Mouse (Mus musculus) MN1 (cell line): ENCODE measurements around the gene Ankrd11.
"Not testable (repeated sequence)": the region's sequence is repeated elsewhere in the genome, so short reads cannot be mapped to it uniquely, and the experiment has no call there.

Experiments
- DNase-seq: peaks from one replicate; pipeline ENCODE4 v3.0.0-alpha.2; 2016; ENCODE audit warnings: low spot score

Ankrd11 gene

GRCm38 (mm10) chr8:123039376-123040109 lies 2.5 kb downstream of the Ankrd11 start:
- DNase-seq = no peak

DNA sequence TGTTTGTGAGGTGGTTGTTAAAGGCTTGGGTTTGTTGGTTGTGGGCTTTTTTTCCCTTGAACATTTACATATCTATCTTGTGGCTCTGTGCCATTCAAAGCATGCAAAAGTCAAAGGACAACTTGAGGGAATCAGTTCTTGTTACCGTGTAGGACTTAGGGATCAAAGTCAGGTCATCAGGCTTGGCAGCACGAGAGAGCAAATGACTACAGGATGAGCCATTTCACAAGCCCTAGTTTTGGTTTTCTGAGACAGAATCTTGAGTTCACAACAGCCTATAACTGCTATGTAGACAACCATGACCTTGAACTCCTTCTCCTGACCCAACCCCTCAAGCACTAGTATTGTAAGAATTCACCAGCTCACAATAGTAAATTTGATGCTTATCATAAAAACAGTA lies 3.7 kb downstream of the Ankrd11 start:
- no peak for DNase-seq

- no peak for DNase-seq
These were observed 4.6 kb downstream of the Ankrd11 start for GRCm38 (mm10) chr8:123037487-123037886.

GRCm38 (mm10) chr8:123036956-123037355 lies 5.1 kb downstream of the Ankrd11 start:
- DNase-seq = no peak

DNA sequence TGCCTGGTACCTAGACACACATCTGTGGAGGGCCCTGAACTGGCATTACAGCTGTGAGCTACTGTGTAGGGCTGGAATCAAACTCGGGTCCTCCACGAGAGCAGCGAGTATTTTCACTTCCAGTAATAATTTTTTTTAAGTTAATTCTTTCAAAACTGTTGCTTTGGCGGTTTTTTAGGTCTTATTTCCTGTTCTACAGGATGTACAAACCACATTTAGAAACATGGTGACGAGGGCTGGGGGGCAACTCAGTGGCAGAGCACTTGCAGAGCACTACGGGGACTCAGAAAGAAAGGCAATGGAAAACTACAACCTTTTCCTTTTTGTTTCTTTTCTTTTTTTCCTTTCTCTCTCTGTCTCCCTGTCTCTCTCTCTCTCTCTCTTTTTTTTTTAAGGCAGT lies 7.9 kb downstream of the Ankrd11 start:
- no peak for DNase-seq

GRCm38 (mm10) chr8:123033431-123033830 lies 8.6 kb downstream of the Ankrd11 start:
- DNase-seq = no peak

GRCm38 (mm10) chr8:123032730-123033129 lies 9.3 kb downstream of the Ankrd11 start:
- DNase-seq = no peak

DNA sequence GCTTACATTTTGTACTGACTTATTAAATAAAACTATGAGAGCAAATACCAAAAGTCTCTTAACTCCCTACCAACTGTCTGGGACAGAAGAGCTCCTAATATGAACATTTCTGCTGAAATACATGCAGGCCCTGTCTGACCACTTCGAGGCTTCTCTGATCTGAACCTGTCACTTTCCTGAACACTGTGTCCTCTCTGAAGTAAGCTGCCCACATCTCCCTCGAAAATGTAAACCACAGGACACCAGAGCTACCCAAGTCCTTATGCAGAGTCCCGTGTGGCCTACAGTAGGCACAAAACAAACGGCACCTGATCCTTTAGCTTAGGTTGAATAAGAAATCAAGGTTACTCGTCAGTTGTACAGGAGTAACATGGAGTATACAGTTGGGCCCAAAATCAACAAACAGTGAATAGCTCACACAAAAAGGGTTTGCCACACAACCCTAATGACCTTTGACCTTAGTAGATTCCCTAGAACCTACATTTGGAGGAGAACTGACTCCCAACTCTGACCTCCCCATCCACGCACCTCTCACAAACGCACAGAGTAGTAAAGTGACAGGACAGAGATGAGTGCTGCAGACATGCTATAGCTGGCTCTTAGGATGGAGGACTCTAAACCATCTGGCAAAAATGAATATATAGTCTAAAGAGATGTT lies 10.6 kb downstream of the Ankrd11 start:
- no peak for DNase-seq

DNA sequence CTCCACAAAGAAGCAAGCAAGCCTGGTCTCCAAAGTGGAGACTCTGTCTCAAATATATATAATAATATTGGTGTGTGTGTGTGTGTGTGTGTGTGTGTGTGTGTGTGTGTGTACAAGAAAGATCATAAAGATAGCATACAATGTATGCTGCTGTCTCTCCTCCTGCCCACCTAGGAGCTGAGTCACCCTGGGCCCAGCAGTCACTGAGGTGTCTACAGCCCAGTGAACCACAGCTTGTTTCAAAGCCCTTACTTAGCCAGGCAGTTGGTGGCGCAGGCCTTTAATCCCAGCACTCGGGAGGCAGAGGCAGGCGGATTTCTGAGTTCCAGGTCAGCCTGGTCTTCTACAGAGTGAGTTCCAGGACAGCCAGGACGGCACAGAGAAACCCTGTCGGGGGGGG lies 12.0 kb downstream of the Ankrd11 start:
- DNase-seq = not testable (repeated sequence)

DNA sequence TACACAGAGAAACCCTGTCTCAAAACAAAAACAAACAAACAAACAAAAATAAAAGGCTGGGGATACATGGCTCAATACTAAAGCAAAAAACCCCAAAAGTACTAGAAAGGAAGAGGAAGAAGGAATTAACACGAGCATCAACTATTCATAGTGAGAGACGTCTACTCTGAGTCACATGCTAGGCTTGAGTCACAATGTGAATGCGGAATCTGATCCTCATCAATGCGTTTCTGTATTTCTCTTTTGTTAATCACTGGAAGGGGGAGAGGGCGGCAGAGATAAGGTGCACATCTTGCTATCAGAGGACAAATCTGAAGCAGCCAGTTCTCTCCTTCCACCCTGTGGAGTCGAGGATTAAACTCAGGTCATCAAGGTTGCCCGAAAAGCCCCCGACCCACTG lies 14.3 kb downstream of the Ankrd11 start:
- no peak for DNase-seq

- DNase-seq = no peak
These were observed 16.1 kb downstream of the Ankrd11 start for GRCm38 (mm10) chr8:123025951-123026351.

GRCm38 (mm10) chr8:123024226-123024625 lies 17.9 kb downstream of the Ankrd11 start:
- no peak for DNase-seq

GRCm38 (mm10) chr8:123022727-123023126 lies 19.4 kb downstream of the Ankrd11 start:
- peak; percentile 38 for DNase-seq

DNA sequence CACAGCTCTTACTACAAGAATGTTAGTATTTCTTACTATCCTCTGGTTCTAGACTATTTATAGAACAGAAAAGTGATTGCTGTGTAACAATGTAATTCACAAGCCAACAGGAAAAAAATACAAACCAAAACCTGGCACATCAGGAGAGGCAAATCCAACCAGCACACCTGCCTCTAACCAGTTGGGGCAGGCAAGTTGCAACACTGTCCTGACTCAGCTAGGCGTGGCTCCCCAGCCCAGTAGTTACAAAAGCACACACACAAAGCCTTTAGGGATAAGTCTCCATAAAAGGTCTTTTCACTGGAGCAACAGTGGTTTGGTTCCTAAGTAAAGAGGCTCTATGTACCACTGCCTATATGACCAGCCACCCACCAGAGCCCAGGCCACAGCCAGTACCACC lies 20.8 kb downstream of the Ankrd11 start:
- no peak for DNase-seq

DNA sequence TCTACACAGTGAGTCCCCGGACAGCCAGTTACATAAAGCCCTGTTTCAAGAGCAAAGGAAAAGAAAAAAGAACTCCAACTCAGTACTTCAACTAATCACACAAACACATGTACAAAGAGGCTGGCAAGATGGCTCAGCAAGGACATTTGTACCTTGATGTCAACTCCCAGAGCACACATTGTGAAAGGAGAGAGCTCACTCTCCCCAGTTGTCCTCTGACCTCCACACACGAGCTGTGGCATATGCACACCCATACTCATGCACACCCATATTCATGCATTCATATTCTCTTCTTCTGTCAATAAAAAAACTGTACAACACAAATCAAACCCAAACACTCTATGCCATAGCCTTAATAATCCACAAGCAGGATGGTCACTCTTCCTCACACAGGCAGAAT lies 21.2 kb downstream of the Ankrd11 start:
- no peak for DNase-seq

GRCm38 (mm10) chr8:123020084-123020483 lies 22.0 kb downstream of the Ankrd11 start:
- no peak for DNase-seq

- DNase-seq = no peak
These were observed 23.5 kb downstream of the Ankrd11 start for GRCm38 (mm10) chr8:123018484-123019164.

- DNase-seq = no peak
These were observed 24.9 kb downstream of the Ankrd11 start for GRCm38 (mm10) chr8:123017143-123017542.

DNA sequence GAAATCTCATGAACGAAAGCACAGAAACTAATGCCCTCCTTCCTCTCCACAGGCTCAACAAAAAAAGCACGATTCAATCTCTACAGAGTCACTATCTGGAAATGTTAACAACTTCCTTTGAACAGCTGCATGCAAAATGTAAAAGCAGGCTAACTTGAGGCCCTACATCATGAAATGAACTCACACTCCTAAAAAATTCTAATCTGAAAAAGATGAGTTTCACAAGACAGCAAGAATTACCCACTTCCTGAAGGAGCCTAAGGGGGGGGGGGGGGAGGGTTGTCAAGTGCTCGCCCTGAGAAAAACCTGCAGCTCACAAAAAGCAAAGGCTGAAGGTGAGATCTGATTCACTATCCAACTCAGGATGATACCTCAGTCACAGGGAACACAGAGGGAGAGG lies 27.0 kb downstream of the Ankrd11 start:
- DNase-seq = no peak

DNA sequence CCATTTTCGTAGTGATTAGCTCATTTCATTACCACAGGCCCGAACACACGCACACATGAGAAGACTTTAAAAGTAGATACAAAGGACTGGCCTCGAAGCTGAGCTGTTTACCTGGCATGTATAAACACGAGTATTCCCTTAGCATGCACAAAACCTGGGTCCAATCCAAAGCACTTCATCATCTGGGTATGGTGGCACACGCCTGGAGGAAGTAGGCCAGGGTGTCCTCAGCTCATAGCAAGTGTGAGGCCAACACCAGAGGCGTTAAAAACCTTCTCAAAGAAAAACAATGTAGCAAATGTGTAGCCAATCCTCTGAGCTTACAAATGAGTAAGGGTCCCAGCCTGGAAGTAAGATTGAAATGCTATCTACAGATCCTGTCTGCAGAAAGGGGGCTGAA lies 27.6 kb downstream of the Ankrd11 start:
- DNase-seq = no peak

DNA sequence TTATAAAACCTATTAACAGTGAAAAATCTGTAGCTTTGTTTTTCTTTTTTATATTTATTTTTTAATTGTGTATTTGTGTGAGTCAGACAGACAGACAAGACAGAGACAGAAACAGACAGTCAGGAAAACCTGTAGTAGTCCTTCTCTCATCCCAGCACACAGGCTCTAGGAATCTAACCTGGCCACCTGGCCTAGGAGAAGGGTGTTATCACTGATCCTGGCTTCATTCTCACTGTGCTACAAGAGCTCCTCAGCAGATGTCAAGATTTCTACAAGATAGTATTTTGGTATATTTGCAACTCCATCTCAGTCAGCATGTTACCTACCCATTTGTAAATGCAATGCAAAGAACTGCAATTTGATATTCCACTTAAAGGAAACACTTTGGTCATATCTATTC lies 30.8 kb downstream of the Ankrd11 start:
- no peak for DNase-seq

- no peak for DNase-seq
These were observed 36.3 kb downstream of the Ankrd11 start for GRCm38 (mm10) chr8:123005805-123006204.

- DNase-seq = no peak
These were observed 36.7 kb downstream of the Ankrd11 start for GRCm38 (mm10) chr8:123005328-123005727.
